Mouse (Mus musculus) limb, embryonic 12.5 days (tissue): ENCODE measurements around the gene Drc7. TPM values are rescaled to one million over a fixed set of nuclear protein-coding genes. Genes with fewer than 3 reads are reported as not detected.

Source experiments
- ATAC-seq: fragments of 200-750 bp; cut with Nextera tagmentation; 2 replicates; pipeline ENCODE4 v1.8.0; 2017; ENCODE audit warnings: low read depth, moderate TSS enrichment; ENCODE audit not compliant: insufficient number of reproducible peaks, insufficient read depth, low FRiP score, low TSS enrichment
- H3K27ac ChIP-seq: fragments of 300-500 bp; sonication (generic); 2 replicates; pipeline ENCODE4 v1.5.1; 2016; ENCODE audit warnings: mild to moderate bottlenecking, moderate library complexity
- H3K27me3 ChIP-seq: fragments of 300-500 bp; sonication (generic); 2 replicates; pipeline ENCODE4 v1.6.1; 2016; ENCODE audit warnings: mild to moderate bottlenecking, moderate library complexity
- H3K36me3 ChIP-seq: fragments of 300-500 bp; sonication (generic); 2 replicates; pipeline ENCODE4 v1.6.1; 2016; ENCODE audit warnings: mild to moderate bottlenecking, moderate library complexity
- H3K4me1 ChIP-seq: fragments of 300-500 bp; sonication (generic); replicated peaks from 2 replicates; pipeline ENCODE4 v1.6.1; 2016
- H3K4me2 ChIP-seq: fragments of 300-500 bp; sonication (generic); 2 replicates; pipeline ENCODE4 v1.6.1; 2016; ENCODE audit warnings: mild to moderate bottlenecking, moderate library complexity
- H3K4me3 ChIP-seq: fragments of 300-500 bp; sonication (generic); replicated peaks from 2 replicates; pipeline ENCODE4 v1.5.1; 2016; ENCODE audit warnings: mild to moderate bottlenecking
- H3K9ac ChIP-seq: fragments of 300-500 bp; sonication (generic); replicated peaks from 2 replicates; pipeline ENCODE4 v1.6.1; 2016; ENCODE audit warnings: mild to moderate bottlenecking, moderate library complexity
- H3K9me3 ChIP-seq: fragments of 300-500 bp; sonication (generic); 2 replicates; pipeline ENCODE4 v1.6.1; 2016; ENCODE audit warnings: mild to moderate bottlenecking, moderate library complexity
- WGBS: fragments of 180-500 bp; shearing (Covaris S2); methylation state at CpG from one replicate; pipeline ENCODE4 v1.1.7; 2016; 5-methylcytosine and 5-hydroxymethylcytosine counted together
- polyA plus RNA-seq: library from polyadenylated mRNA; unstranded; fragments of >200 nt; fragmentation: Nextera tagmentation; extraction: Ambion mirVana; gene quantifications from 2 replicates; pipeline ENCODE4 v1.2.1, GENCODE M21; 2016

The Drc7 gene
- 0.23 TPM in 1 of 2 replicates, not detected in the other for polyA plus RNA-seq

DNA sequence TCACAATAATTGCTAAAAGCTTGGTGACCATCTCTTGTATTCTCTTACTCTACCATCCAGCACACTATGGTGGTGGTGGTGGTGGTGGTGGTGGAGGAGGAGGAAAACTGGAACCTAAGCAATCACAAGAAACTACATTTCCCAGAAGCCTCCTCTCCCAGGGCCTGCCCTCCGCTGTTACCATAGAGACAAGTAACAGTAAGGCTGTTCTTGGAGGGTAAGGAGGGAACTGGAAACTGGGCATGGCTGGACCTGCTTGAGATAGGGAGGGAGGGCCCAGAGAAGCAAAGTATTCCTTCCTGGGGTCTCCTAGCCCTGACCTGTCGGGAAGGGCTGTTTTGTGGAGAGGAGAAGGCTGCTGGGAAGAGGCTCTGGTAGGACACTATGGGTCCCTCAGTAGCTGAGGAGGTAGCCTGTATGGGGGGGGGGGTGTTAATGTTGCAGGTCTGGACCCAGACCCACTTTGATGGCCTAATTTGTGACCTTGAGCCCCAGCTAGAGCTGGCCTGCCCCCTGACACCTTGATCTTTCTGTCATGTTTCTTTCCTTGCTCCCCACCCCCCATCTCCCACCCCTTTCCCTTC is at the start of gene Drc7:
TSS of gene Drc7 (plus strand) at position 177 of the 584 bp plus-strand sequence.
- H3K4me3 ChIP-seq, result no peak within 1 kb of the TSS
- peak; percentile 33; the same call in 1 of the 2 replicates for ATAC-seq
- no peak within 1 kb of the TSS for H3K9ac ChIP-seq
- WGBS, result 22% methylated on average over 2 of the region's 2 CpGs
- H3K9me3 ChIP-seq, result no peaks in the 10 kb centered on the region
- H3K4me1 ChIP-seq, result no peaks in the 10 kb centered on the region
- H3K36me3 ChIP-seq, result no peaks in the 10 kb centered on the region
- 0 out of 2 replicates have a peak, but pooled peaks cover 3% of the 10 kb centered on the region for H3K27me3 ChIP-seq
- H3K4me2 ChIP-seq, result no peak within 1 kb of the TSS
- no peak within 1 kb of the TSS for H3K27ac ChIP-seq

DNA sequence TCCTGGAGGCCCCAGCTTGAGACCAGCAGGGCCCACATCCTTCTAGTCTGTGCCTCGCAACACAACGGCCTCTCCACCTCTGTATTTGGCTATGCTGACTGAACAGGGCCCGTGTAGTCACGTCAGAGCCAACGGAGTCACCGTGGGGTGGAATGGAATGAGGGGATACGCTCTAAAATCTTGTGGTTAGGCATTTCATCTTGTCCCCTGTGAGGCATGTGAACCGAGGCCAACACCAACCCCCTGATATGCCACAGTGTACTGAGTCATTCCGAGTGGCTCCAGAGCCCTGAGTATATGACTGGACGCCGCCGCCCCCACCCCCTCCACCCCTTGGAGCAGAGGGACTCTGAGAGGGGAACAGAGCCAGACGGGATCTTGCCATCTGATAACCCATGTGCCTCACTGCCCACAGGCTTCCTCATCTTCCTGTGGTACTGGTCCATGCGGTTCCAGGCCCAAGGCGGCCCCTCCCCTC is 42.4 kb upstream of the Drc7 start:
- 85% methylated on average over 15 of the region's 15 CpGs for WGBS
- Histone ChIP-seq H3K4me3 (no peak overlapping the region), H3K4me2 (no peak overlapping the region), H3K36me3 (0 out of 2 replicates have a peak, but pooled peaks cover 3% of the 10 kb centered on the region), H3K27ac (no peak overlapping the region), H3K9me3 (no peaks in the 10 kb centered on the region), H3K4me1 (no peaks in the 10 kb centered on the region), H3K9ac (no peak overlapping the region), H3K27me3 (no peaks in the 10 kb centered on the region)
- ATAC-seq, result no peak

DNA sequence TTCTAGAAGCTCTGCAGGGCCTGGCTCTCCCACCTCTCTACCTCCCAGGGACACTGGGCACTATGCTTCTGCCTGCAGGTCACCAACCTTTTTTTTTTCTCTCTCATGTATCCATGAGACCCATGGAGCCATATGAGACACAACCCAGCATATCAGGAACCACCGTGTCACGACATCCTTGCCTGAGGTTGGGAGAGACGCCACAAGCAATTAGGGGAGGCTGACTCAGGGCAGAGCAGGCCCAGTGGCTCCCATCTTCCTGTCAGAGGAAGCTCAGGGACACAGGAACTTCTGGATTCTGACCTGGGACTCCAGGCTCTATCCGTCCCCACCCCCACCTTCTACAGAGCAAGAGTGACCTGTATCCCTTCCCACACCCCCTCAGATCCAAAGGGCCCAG is 39.0 kb upstream of the Drc7 start:
- H3K36me3 ChIP-seq, result no peaks in the 10 kb centered on the region
- H3K4me3 ChIP-seq, result no peak overlapping the region
- H3K4me1 ChIP-seq, result no peaks in the 10 kb centered on the region
- no peak for ATAC-seq
- 81% methylated on average over 4 of the region's 4 CpGs for WGBS
- no peak overlapping the region for H3K4me2 ChIP-seq
- no peaks in the 10 kb centered on the region for H3K27me3 ChIP-seq
- H3K9ac ChIP-seq, result no peak overlapping the region
- no peak overlapping the region for H3K27ac ChIP-seq
- H3K9me3 ChIP-seq, result no peaks in the 10 kb centered on the region

DNA sequence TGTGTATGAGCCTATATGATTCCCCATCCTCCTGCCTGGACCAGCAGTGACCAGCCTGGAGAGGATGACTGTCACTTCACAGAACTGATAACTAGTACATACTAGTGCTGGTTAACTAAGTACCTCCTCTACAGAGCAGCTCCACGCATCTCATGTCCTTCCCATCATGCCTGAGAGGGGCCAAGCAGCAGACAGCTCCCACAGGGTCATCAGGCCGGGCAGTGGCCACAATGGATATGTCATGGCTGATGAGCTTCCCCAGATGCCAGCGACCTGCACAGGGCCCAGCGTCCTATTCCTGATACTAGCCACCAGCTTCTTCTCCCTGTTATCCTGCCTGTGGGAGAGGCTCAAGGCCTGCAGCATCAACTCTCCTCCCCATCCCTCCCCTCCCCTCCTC is 38.2 kb upstream of the Drc7 start:
- no peaks in the 10 kb centered on the region for H3K4me1 ChIP-seq
- 60% methylated on average over 4 of the region's 4 CpGs for WGBS

DNA sequence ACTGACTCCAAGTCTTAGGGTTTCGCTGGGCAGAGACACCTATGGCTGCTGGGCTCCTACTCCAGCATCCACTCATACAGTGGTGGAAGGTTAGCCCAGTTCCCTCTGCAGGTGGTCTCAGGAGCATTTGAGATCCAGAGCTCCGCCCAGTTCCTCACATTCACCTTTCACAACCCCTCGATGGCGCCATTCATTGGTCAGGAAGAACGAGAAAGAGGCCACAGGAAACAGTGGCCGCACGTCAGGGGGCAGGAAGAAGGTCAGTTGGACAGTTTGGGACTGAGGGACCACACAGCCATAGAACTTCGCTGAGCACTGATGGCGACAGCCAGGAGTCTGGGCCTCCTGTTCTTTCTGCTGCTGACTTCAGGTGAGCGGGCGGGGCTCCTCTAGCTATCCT is 37.5 kb upstream of the Drc7 start, which contains the start of gene Adgrg3:
TSS of gene Adgrg3 (plus strand) at position 242 of the 400 bp plus-strand sequence.
- ATAC-seq, result no peak
- no peaks in the 10 kb centered on the region for H3K9me3 ChIP-seq

More for the DNA sequence above, 38.2 kb upstream of the Drc7 start:
- ATAC-seq, result no peak
- Histone ChIP-seq H3K9ac (no peak overlapping the region), H3K9me3 (no peaks in the 10 kb centered on the region), H3K4me3 (no peak overlapping the region), H3K27me3 (no peaks in the 10 kb centered on the region), H3K27ac (no peak overlapping the region), H3K4me2 (no peak overlapping the region), H3K36me3 (no peaks in the 10 kb centered on the region)

DNA sequence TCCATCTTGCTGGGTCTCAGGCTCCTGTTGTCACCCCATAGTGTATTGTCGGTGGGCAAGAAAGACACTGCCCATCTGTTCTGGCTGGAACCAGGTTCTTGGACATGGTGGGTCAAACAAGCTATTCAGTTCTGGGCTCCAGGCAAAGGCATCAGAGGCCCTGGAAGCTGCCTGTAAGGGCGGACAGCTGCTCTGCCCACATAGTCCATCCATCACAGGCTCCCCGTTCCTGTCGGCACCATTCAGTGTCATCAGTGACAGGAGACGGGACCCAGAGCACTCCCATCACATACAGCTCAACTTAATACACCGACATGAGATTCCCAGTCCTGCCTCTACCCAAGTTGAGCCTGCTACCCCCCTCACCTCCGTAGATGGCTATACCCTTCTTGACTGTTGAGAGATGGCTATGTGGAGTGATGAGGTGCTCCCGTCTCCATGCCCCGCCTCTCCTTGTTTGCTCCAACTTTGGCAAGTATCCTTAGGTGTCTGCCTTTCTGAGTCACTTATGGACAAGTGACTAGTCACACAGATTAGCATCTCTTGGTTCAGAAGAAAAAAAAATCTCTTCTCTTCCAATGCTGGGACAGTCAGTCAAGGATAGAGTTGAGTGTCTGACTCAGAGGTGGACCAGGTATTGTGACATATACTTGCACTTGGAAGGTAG is 36.8 kb upstream of the Drc7 start:
- ATAC-seq, result no peak
- no peak overlapping the region for H3K27ac ChIP-seq

More for the DNA sequence above, 37.5 kb upstream of the Drc7 start, which contains the start of gene Adgrg3:
- Histone ChIP-seq H3K4me3 (no peak within 1 kb of the TSS), H3K4me1 (no peaks in the 10 kb centered on the region), H3K27me3 (no peaks in the 10 kb centered on the region), H3K27ac (no peak within 1 kb of the TSS), H3K9ac (no peak within 1 kb of the TSS), H3K4me2 (no peak within 1 kb of the TSS), H3K36me3 (no peaks in the 10 kb centered on the region)
- WGBS, result 79% methylated on average over 11 of the region's 11 CpGs

DNA sequence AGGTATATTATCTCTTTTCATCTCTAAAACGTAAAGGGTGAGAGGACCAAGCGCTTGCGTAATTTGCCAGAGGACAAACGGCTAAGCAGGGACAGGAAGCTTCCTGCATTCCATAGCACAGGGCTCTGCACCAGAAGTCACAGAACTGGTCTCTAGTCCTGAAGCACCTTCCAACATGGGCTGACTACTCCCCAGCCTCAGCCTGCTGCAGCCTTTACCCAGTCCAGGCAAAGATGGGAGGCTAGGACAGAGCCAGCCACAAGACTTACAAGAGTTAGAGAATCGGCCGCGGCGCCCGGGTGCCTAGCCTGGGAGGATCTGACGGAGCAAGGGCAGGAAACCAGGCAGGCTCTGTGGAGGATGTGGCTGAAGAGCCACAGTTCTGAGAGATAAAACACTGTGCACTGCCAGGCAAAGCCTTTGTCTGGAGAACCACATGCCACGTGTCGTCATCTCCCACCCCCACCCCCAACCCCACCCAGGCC is 34.6 kb upstream of the Drc7 start:
- H3K27me3 ChIP-seq, result no peaks in the 10 kb centered on the region
- no peak overlapping the region for H3K4me3 ChIP-seq
- 67% methylated on average over 12 of the region's 12 CpGs for WGBS
- no peak overlapping the region for H3K9ac ChIP-seq
- H3K9me3 ChIP-seq, result no peaks in the 10 kb centered on the region
- H3K4me2 ChIP-seq, result no peak overlapping the region
- ATAC-seq, result 0 out of 2 replicates have a peak, but pooled peaks have one; percentile 20
- H3K4me1 ChIP-seq, result peaks cover 10% of the 10 kb centered on the region
- H3K36me3 ChIP-seq, result no peaks in the 10 kb centered on the region
- 0 out of 2 replicates have a peak overlapping the region, but pooled peaks have one; percentile 18 for H3K27ac ChIP-seq

More for the DNA sequence above, 36.8 kb upstream of the Drc7 start:
- no peaks in the 10 kb centered on the region for H3K27me3 ChIP-seq
- no peak overlapping the region for H3K4me2 ChIP-seq
- no peak overlapping the region for H3K4me3 ChIP-seq
- peaks cover 4% of the 10 kb centered on the region for H3K4me1 ChIP-seq
- H3K9me3 ChIP-seq, result no peaks in the 10 kb centered on the region
- no peak overlapping the region for H3K9ac ChIP-seq
- H3K36me3 ChIP-seq, result no peaks in the 10 kb centered on the region
- WGBS, result 71% methylated on average over 9 of the region's 9 CpGs

DNA sequence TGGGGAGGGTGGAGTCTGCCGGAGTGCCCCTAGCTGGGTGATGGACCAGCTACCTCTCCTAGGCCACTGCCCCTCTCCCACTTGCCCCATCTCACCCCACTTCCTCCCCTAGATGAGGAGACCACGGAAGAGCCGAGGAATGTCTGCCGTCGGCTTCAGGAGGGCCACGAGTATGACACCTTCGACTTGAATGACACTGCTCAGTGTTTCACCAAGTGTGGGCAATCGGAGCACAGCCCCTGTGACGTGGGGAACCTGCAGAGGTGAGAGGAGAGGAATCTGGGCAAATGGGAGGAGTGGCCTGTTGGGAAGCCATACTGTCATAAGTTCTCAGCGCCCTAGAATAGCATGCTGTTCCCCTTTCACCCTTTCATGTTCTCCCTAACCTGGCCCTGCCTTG is 34.1 kb upstream of the Drc7 start:
- WGBS, result 78% methylated on average over 10 of the region's 10 CpGs
- H3K36me3 ChIP-seq, result no peaks in the 10 kb centered on the region
- 0 out of 2 replicates have a peak overlapping the region, but pooled peaks have one; percentile 18 for H3K27ac ChIP-seq
- H3K4me3 ChIP-seq, result no peak overlapping the region
- H3K4me2 ChIP-seq, result no peak overlapping the region
- no peak for ATAC-seq
- peaks cover 10% of the 10 kb centered on the region for H3K4me1 ChIP-seq
- no peaks in the 10 kb centered on the region for H3K27me3 ChIP-seq
- H3K9ac ChIP-seq, result no peak overlapping the region
- no peaks in the 10 kb centered on the region for H3K9me3 ChIP-seq

DNA sequence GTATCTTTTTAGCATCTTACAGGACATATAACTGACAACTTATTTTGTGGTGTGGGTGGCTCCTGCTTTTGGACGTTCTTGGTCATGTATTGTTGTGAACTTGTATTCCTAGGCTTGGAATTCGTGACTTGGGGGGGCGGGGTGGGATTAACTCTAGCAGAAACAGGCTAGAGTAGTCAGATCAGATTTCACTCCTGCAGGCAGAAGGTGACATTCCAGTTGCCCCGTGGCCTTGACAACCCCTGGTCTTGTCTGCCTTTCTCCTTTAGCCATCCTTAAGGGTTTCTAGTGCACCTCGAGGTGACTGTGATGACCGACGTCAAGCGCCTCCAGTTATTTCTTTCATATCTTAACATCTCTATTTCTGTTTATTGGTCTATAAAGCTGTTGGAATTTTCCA is 31.7 kb upstream of the Drc7 start:
- ATAC-seq, result no peak
- Histone ChIP-seq H3K9me3 (no peaks in the 10 kb centered on the region), H3K4me1 (peaks cover 10% of the 10 kb centered on the region), H3K4me3 (no peak overlapping the region), H3K27me3 (no peaks in the 10 kb centered on the region), H3K27ac (no peak overlapping the region), H3K9ac (no peak overlapping the region), H3K4me2 (no peak overlapping the region), H3K36me3 (no peaks in the 10 kb centered on the region)
- 25% methylated on average over 8 of the region's 8 CpGs for WGBS

DNA sequence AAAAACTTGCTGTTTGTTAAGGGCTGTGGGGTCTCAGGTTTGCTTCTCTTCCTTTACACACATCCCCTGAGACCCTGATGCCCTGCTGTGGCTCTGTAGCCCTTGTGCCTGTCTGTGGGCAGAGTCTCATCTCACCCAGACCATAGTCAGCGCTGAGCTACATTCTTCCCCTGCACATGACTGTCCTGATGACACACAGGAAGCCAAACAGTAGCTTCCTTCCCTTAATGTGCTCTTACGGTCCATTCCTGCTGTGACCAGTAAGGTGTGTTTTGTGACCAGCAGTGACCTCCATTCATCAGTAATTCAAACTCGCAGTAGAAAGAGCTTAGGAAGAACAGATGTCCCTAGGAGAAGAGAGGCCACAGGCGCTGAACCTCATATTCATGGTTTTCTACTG is 30.5 kb upstream of the Drc7 start:
- no peak overlapping the region for H3K4me3 ChIP-seq
- no peaks in the 10 kb centered on the region for H3K27me3 ChIP-seq
- WGBS, result 90% methylated on average over 4 of the region's 4 CpGs
- no peak overlapping the region for H3K4me2 ChIP-seq
- H3K9me3 ChIP-seq, result no peaks in the 10 kb centered on the region
- no peak overlapping the region for H3K27ac ChIP-seq
- ATAC-seq, result no peak
- H3K9ac ChIP-seq, result no peak overlapping the region
- peaks cover 10% of the 10 kb centered on the region for H3K4me1 ChIP-seq
- no peaks in the 10 kb centered on the region for H3K36me3 ChIP-seq

DNA sequence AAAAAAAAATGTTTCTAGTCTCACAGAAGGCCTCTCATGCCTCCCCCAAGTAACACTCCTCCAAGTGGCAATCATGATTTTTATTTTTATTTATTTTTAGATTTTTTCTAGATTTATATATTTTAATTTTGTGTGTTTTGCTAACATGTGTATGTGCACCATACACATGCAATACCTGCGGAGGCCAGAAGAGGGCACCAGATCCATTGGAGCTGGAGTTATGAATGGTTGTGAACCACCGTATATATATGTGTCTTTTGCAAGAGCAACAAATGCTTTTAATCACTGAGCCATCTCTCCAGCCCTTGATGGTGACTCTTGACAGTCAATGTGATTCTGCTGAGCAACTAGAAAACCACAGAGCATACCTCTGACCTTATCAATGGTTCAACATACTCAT is 29.5 kb upstream of the Drc7 start:
- H3K27me3 ChIP-seq, result no peaks in the 10 kb centered on the region
- H3K4me3 ChIP-seq, result no peak overlapping the region
- H3K9me3 ChIP-seq, result no peaks in the 10 kb centered on the region
- no peaks in the 10 kb centered on the region for H3K36me3 ChIP-seq
- H3K27ac ChIP-seq, result no peak overlapping the region
- H3K4me2 ChIP-seq, result no peak overlapping the region
- no peak for ATAC-seq
- WGBS, result 66% methylated on average over 2 of the region's 2 CpGs
- peaks cover 10% of the 10 kb centered on the region for H3K4me1 ChIP-seq
- H3K9ac ChIP-seq, result no peak overlapping the region
